Mouse (Mus musculus) MEL (cell line): ENCODE measurements around the gene Osgep. TPM values are rescaled to one million over a fixed set of nuclear protein-coding genes. Genes with fewer than 3 reads are reported as not detected.
"Not testable (repeated sequence)": the region's sequence is repeated elsewhere in the genome, so short reads cannot be mapped to it uniquely, and the experiment has no call there.

Source experiments
- DNase-seq: peaks from one replicate; pipeline ENCODE4 v3.0.0; 2011; ENCODE audit warnings: low read depth, low spot score
- H3K27ac ChIP-seq: 2 replicates; pipeline ENCODE4 v1.5.1; 2012; ENCODE audit warnings: low read depth, mild to moderate bottlenecking, control low read depth, low read length, moderate library complexity; ENCODE audit not compliant: control insufficient read depth
- H3K27me3 ChIP-seq, 2 experiments: fragments of 150-350 bp in 1 of 2; sonication (generic) in 1 of 2; 2 replicates each; pipeline ENCODE4 v1.6.1; 2012; ENCODE audit warnings: low read length in 2 of 2, mild to moderate bottlenecking in 2 of 2, improper control_type of control experiment in 1 of 2, moderate library complexity in 1 of 2; ENCODE audit not compliant: insufficient read depth in 2 of 2, control insufficient read depth in 1 of 2
- H3K36me3 ChIP-seq, 2 experiments: 2 replicates each; pipeline ENCODE4 v1.6.1; 2012 to 2014; ENCODE audit warnings: low read length in 2 of 2, improper control_type of control experiment in 1 of 2, inconsistent platforms in 1 of 2, mild to moderate bottlenecking in 1 of 2; ENCODE audit not compliant: insufficient read depth in 2 of 2, control insufficient read depth in 1 of 2
- H3K4me1 ChIP-seq, 2 experiments: fragments of 150-350 bp in 1 of 2; sonication (generic) in 1 of 2; 2 replicates each; pipeline ENCODE4 v1.6.1; 2012; ENCODE audit warnings: low read length in 2 of 2, improper control_type of control experiment in 1 of 2, mild to moderate bottlenecking in 1 of 2; ENCODE audit not compliant: insufficient read depth in 2 of 2, control insufficient read depth in 1 of 2
- H3K4me3 ChIP-seq, 2 experiments: fragments of 150-350 bp in 1 of 2; sonication (generic) in 1 of 2; 2 replicates each; pipeline ENCODE4 v1.5.1; 2012; ENCODE audit warnings: low read depth in 2 of 2, low read length in 2 of 2, mild to moderate bottlenecking in 2 of 2, moderate library complexity in 2 of 2, control low read depth in 1 of 2, improper control_type of control experiment in 1 of 2; ENCODE audit not compliant: control insufficient read depth in 1 of 2, insufficient read depth in 1 of 2
- H3K79me2 ChIP-seq: 2 replicates; pipeline ENCODE4 v1.6.1; 2012; ENCODE audit warnings: mild to moderate bottlenecking, low read length, moderate library complexity; ENCODE audit not compliant: control insufficient read depth, poor library complexity, insufficient read depth
- H3K9ac ChIP-seq: 2 replicates; pipeline ENCODE4 v1.6.1; 2012; ENCODE audit warnings: low read depth, mild to moderate bottlenecking, control low read depth, low read length, moderate library complexity; ENCODE audit not compliant: control insufficient read depth, poor library complexity, severe bottlenecking
- H3K9me3 ChIP-seq: fragments of 150-350 bp; sonication (generic); replicated peaks from 2 replicates; pipeline ENCODE4 v1.6.1; 2012; ENCODE audit warnings: mild to moderate bottlenecking, low read length, improper control_type of control experiment, moderate library complexity; ENCODE audit not compliant: insufficient read depth
- CHD1 ChIP-seq: IDR thresholded peaks from 2 replicates; pipeline ENCODE4 v1.6.1; 2012; ENCODE audit warnings: low read depth, mild to moderate bottlenecking, inconsistent platforms, low read length, improper control_type of control experiment
- ETS1 ChIP-seq: IDR thresholded peaks from 2 replicates; pipeline ENCODE4 v1.6.1; 2012; ENCODE audit warnings: low read depth, mild to moderate bottlenecking, inconsistent platforms, low read length, improper control_type of control experiment, moderate library complexity
- MYC ChIP-seq: IDR thresholded peaks from 2 replicates; pipeline ENCODE4 v1.6.1; 2011; ENCODE audit warnings: low read depth, mild to moderate bottlenecking, low read length, improper control_type of control experiment, moderate library complexity
- NRF1 ChIP-seq: IDR thresholded peaks from 2 replicates; pipeline ENCODE4 v1.6.1; 2014; ENCODE audit warnings: low read depth, mild to moderate bottlenecking, inconsistent platforms, low read length, improper control_type of control experiment, moderate library complexity; ENCODE audit not compliant: poor library complexity, insufficient read depth, severe bottlenecking
- RCOR1 ChIP-seq: IDR thresholded peaks from 2 replicates; pipeline ENCODE4 v1.6.1; 2012; ENCODE audit warnings: low read depth, mild to moderate bottlenecking, inconsistent platforms, low read length, improper control_type of control experiment
- TBP ChIP-seq: IDR thresholded peaks from 2 replicates; pipeline ENCODE4 v1.8.0; 2011; ENCODE audit warnings: low read depth, low read length, improper control_type of control experiment
- USF2 ChIP-seq, 2 experiments: IDR thresholded peaks; 2 replicates each; pipeline ENCODE4 v1.6.1; 2011 to 2012; ENCODE audit warnings: improper control_type of control experiment in 2 of 2, low read length in 2 of 2, borderline replicate concordance in 1 of 2, inconsistent platforms in 1 of 2, low read depth in 1 of 2, mild to moderate bottlenecking in 1 of 2; ENCODE audit not compliant: insufficient read depth in 1 of 2
- ZC3H11A ChIP-seq: IDR thresholded peaks from 2 replicates; pipeline ENCODE4 v1.6.1; 2012; ENCODE audit warnings: low read depth, mild to moderate bottlenecking, inconsistent platforms, low read length, improper control_type of control experiment
- ZKSCAN1 ChIP-seq: IDR thresholded peaks from 2 replicates; pipeline ENCODE4 v1.6.1; 2012; ENCODE audit warnings: low read depth, mild to moderate bottlenecking, inconsistent platforms, low read length, improper control_type of control experiment, moderate library complexity
- polyA plus RNA-seq, 2 experiments: library from polyadenylated mRNA; stranded (reverse) in 1 of 2; unstranded in 1 of 2; fragments of >175 nt in 1 of 2; fragments of >200 nt in 1 of 2; gene quantifications; 2 replicates each; pipeline versions ENCODE4 v1.2.1 to v1.2.4; 2012; ENCODE audit warnings: low replicate concordance in 2 of 2, low read depth in 1 of 2; ENCODE audit not compliant: insufficient read length in 2 of 2, insufficient read depth in 1 of 2, missing spikeins in 1 of 2
- total RNA-seq: library from RNA; depleted of rRNA; stranded (reverse); fragments of 300-350 nt; gene quantifications from 2 replicates; pipeline ENCODE4 v1.2.3, GENCODE M21; 2012

Osgep gene
- total and polyA plus RNA-seq, 3 experiments: 29.6 to 45.1 TPM; not detected in 1

GRCm38 (mm10) chr14:50969041-50969440 is 44.3 kb upstream of the Osgep start:
- Histone ChIP-seq H3K36me3 (no peaks in the 10 kb centered on the region), H3K79me2 (no peaks in the 10 kb centered on the region), H3K4me1 (no peaks in the 10 kb centered on the region), H3K9ac (no peak overlapping the region), H3K9me3 (no peaks in the 10 kb centered on the region), H3K27ac (no peak overlapping the region), H3K4me3 (no peak overlapping the region), H3K27me3 (no peaks in the 10 kb centered on the region)
- TF ChIP-seq NRF1 (no peak), CHD1 (no peak), MYC (no peak), ETS1 (no peak), ZKSCAN1 (no peak), USF2 (IDR thresholded peaks at IDR 0.05; ENCODE audit: borderline replicate concordance in 1 of 2, insufficient read depth in 1 of 2, low read depth in 1 of 2, low read length in 2 of 2) (no peak), RCOR1 (no peak), TBP (no peak)
- DNase-seq: no peak

- no peak for TF ChIP-seq ZC3H11A
- TF ChIP-seq CHD1: no peak
- no peak for TF ChIP-seq RCOR1
- Histone ChIP-seq H3K4me1 (no peaks in the 10 kb centered on the region), H3K79me2 (no peaks in the 10 kb centered on the region), H3K27ac (no peak overlapping the region), H3K4me3 (no peak overlapping the region), H3K9ac (no peak overlapping the region), H3K36me3 (no peaks in the 10 kb centered on the region), H3K9me3 (no peaks in the 10 kb centered on the region), H3K27me3 (no peaks in the 10 kb centered on the region)
- peak; percentile 16 for DNase-seq
Observed at GRCm38 (mm10) chr14:50968216-50968980, 43.7 kb upstream of the Osgep start.

GRCm38 (mm10) chr14:50958289-50958995 is 33.7 kb upstream of the Osgep start:
- not testable (repeated sequence) for H3K4me1 ChIP-seq, H3K27me3 ChIP-seq, H3K79me2 ChIP-seq, H3K27ac ChIP-seq, H3K9me3 ChIP-seq, H3K36me3 ChIP-seq, H3K4me3 ChIP-seq, H3K9ac ChIP-seq
- DNase-seq: peak; percentile 6

GRCm38 (mm10) chr14:50957146-50957545 is 32.5 kb upstream of the Osgep start:
- H3K27ac ChIP-seq, H3K79me2 ChIP-seq, H3K36me3 ChIP-seq, H3K4me1 ChIP-seq, H3K9ac ChIP-seq, H3K27me3 ChIP-seq, H3K9me3 ChIP-seq: not testable (repeated sequence)
- DNase-seq: peak; percentile 2
- H3K4me3 ChIP-seq: peak overlapping the region in 1 of 2 experiments; percentile 61; a peak in 2 of 4 replicates

GRCm38 (mm10) chr14:50956724-50957123 is 32.0 kb upstream of the Osgep start:
- Histone ChIP-seq H3K9ac (peak overlapping the region; percentile 14; the same call in 1 of the 2 replicates), H3K4me3 (peak overlapping the region; percentile 55 to 61)
- not testable (repeated sequence) for H3K79me2 ChIP-seq, H3K4me1 ChIP-seq, H3K36me3 ChIP-seq, H3K27me3 ChIP-seq, H3K27ac ChIP-seq, H3K9me3 ChIP-seq
- DNase-seq: peak; percentile 33
